Mouse (Mus musculus) brain, embryonic 14.5 days (tissue): ENCODE measurements around the gene Rac3.

Experiments used
- CTCF ChIP-seq: fragments of 200-500 bp; IDR thresholded peaks from 2 replicates; pipeline ENCODE4 v1.5.1; 2012; ENCODE audit warnings: inconsistent platforms, mild to moderate bottlenecking, moderate library complexity, borderline replicate concordance; ENCODE audit not compliant: insufficient read depth, insufficient read length; ENCODE audit errors: extremely low read depth
- POLR2A ChIP-seq: fragments of 200-500 bp; IDR thresholded peaks from 2 replicates; pipeline ENCODE4 v1.6.1; 2012; ENCODE audit warnings: mild to moderate bottlenecking, inconsistent platforms, borderline replicate concordance; ENCODE audit not compliant: poor library complexity, insufficient read depth, insufficient read length, severe bottlenecking; ENCODE audit errors: extremely low read depth

DNA sequence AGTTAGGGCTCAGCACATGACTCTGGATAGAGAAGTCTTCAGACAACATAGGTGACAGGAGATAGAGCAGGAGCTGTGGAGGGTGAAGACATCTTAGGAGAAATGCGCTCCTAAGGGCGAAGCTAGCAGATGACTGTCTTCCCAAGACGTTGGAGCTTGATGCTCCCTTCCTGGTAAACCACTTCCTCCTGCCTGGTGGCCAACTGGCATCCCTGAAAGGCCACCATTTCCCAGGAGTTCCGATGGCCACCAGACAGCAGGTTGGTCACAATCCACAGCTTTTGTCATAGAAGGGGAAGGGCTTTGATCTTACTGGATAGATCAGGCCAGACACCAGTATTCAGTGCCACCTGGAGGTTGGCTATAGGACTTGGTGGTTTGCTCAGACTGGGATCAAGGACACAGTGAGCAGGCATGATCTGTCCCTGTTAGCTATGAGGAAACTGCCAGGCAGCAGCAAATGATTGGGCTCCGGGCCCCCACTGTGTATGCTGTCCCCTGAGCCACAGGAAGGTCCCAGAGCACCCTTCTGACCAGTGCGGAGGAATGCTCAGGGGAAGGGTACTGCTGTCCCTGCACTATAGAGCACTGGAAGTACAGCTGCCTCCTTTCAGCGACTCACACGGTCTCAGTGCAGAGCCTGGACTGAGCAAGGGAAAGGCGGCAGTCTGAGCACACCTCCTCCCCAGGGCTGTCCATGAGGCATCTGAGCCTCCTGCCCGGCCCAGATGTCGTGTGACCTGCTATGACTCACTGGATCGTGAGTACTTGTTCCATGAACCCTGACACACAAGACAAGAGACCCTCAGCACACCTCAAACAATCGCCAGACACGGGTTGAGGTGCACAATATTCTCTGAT is 40.8 kb downstream of the Rac3 start:
- no peak for TF ChIP-seq CTCF
- TF ChIP-seq POLR2A: no peak
